Mouse (Mus musculus): ENCODE measurements around the gene Eloa.

DNA sequence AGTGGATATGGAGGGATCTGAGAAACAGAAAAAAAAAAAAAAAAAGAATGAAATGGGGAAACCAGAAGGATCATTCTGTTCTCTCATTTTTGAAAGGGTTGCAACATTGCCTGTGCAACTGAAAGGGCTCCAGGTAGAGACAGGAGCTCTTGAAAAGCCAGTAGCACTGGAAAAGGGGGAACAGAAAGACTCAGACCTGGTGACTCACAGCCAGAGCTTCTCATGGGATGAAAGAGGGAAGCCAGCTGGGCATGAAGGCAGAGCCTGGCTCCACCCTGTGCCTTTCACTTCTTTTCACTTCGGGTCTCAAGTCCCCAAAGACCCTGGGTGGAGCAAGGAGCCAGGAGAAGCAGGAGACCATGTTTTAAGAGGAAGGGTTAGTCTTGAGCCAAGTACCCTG lies 34.5 kb upstream of the Eloa start:
- TF ChIP-seq CTCF (IDR thresholded peaks at IDR 0.05; ENCODE audit: low read depth) (no peak), EP300 (IDR thresholded peaks at IDR 0.05; ENCODE audit: low read depth) (no peak)

All from heart, postnatal 0 days (tissue).